ENCODE assay signal across 1 mouse cellular context in the genomic region with DNA sequence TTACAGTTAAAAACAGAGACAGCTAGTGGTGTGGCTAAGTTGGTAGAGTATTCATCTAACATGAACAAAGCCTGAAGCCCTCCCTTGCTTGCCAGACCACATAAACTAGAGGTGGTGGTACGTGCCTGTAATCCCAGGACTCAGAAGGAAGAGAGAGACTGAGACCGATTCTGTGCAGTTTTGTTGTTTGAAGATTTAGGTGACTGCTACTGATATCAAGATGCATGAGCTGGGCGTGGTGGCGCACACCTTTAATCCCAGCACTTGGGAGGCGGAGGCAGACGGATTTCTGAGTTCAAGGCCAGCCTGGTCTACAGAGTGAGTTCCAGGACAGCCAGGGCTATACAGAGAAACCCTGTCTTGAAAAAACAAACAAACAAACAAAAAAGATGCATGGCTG.
TF ChIP-seq lines count a peak whose summit lies in the region.

No protein-coding gene starts in this region.

TF ChIP-seq in MEL, 35 proteins besides CTCF, POLR2A, EP300 and RAD21:
- TF ChIP-seq POLR2AphosphoS2 (IDR thresholded peaks at IDR 0.05; ENCODE audit: low read length), result peak; percentile 64; the same call in 1 of the 2 replicates
